Mouse (Mus musculus) liver, embryonic 14.5 days (tissue): ENCODE data around the gene BC005537. TPM values are rescaled to one million over a fixed set of nuclear protein-coding genes. Genes with fewer than 3 reads are reported as not detected.

Experiments used
- ATAC-seq: fragments of 200-750 bp; cut with Nextera tagmentation; 2 replicates; pipeline ENCODE4 v1.8.0; 2017; ENCODE audit warnings: moderate number of reproducible peaks, mild to moderate bottlenecking, moderate library complexity; ENCODE audit not compliant: insufficient read depth
- DNase-seq, 3 experiments: peaks; one replicate each; pipeline ENCODE4 v3.0.0-alpha.2; 2012 to 2013; ENCODE audit warnings: low read depth in 3 of 3, low spot score in 3 of 3
- H3K27ac ChIP-seq: fragments of 300-500 bp; sonication (generic); 2 replicates; pipeline ENCODE4 v1.5.1; 2014; ENCODE audit warnings: moderate library complexity, mild to moderate bottlenecking, control low read depth, inconsistent platforms
- H3K27me3 ChIP-seq: fragments of 300-500 bp; sonication (generic); 2 replicates; pipeline ENCODE4 v1.6.1; 2014; ENCODE audit warnings: mild to moderate bottlenecking, low read length, moderate library complexity; ENCODE audit not compliant: control insufficient read depth, insufficient read depth
- H3K36me3 ChIP-seq: fragments of 300-500 bp; sonication (generic); replicated peaks from 2 replicates; pipeline ENCODE4 v1.6.1; 2014; ENCODE audit warnings: low read depth; ENCODE audit not compliant: control insufficient read depth, insufficient read depth
- H3K4me1 ChIP-seq, 2 experiments: fragments of 200-500 bp in 1 of 2; fragments of 300-500 bp in 1 of 2; sonication (generic) in 1 of 2; replicated peaks; 2 replicates each; pipeline ENCODE4 v1.6.1; 2012 to 2014; ENCODE audit warnings: antibody characterized with exemption in 1 of 2, inconsistent platforms in 1 of 2, low read length in 1 of 2; ENCODE audit not compliant: control insufficient read depth in 2 of 2, insufficient read depth in 2 of 2
- H3K4me2 ChIP-seq: fragments of 300-500 bp; sonication (generic); 2 replicates; pipeline ENCODE4 v1.6.1; 2014; ENCODE audit warnings: low read depth, mild to moderate bottlenecking, control low read depth, moderate library complexity
- H3K4me3 ChIP-seq, 2 experiments: fragments of 200-500 bp in 1 of 2; fragments of 300-500 bp in 1 of 2; sonication (generic) in 1 of 2; 2 replicates each; pipeline ENCODE4 v1.5.1; 2012 to 2014; ENCODE audit warnings: low read depth in 2 of 2, low read length in 2 of 2, mild to moderate bottlenecking in 2 of 2, control low read depth in 1 of 2, inconsistent platforms in 1 of 2, moderate library complexity in 1 of 2; ENCODE audit not compliant: insufficient read depth in 1 of 2
- H3K9ac ChIP-seq: fragments of 300-500 bp; sonication (generic); replicated peaks from 2 replicates; pipeline ENCODE4 v1.6.1; 2014; ENCODE audit warnings: mild to moderate bottlenecking, control low read depth, moderate library complexity
- H3K9me3 ChIP-seq: fragments of 300-500 bp; sonication (generic); 2 replicates; pipeline ENCODE4 v1.6.1; 2016; ENCODE audit warnings: low read length, mixed read lengths; ENCODE audit not compliant: control insufficient read depth
- CTCF ChIP-seq: IDR thresholded peaks from 2 replicates; pipeline ENCODE4 v1.5.1; 2016; ENCODE audit warnings: antibody characterized with exemption, low read depth, control low read depth
- EP300 ChIP-seq: IDR thresholded peaks from 2 replicates; pipeline ENCODE4 v1.6.1; 2016; ENCODE audit warnings: antibody characterized with exemption, low read depth
- WGBS: fragments of 180-500 bp; shearing (Covaris S2); extraction: QIAGEN DNeasy Blood & Tissue Kit; methylation state at CpG from one replicate; pipeline ENCODE4 v1.1.7; 2014; ENCODE audit not compliant: insufficient replicate concordance; 5-methylcytosine and 5-hydroxymethylcytosine counted together
- polyA plus RNA-seq, 2 experiments: library from polyadenylated mRNA; depleted of rRNA in 1 of 2; stranded (reverse) in 1 of 2; unstranded in 1 of 2; fragments of >200 nt; fragmentation: Nextera tagmentation in 1 of 2; extraction: Ambion mirVana in 1 of 2; gene quantifications; 2 replicates each; pipeline versions ENCODE4 v1.2.1 to v1.2.3; 2012 to 2014

The BC005537 gene
- polyA plus RNA-seq, 2 experiments = 13.7 to 33.5 TPM

- peak; percentile 53; the same call in 1 of the 2 replicates for ATAC-seq
These were observed 25.2 kb upstream of the BC005537 start for GRCm38 (mm10) chr13:24776146-24776844.

GRCm38 (mm10) chr13:24778026-24778425 is 23.4 kb upstream of the BC005537 start:
- H3K4me1 ChIP-seq = no peaks in the 10 kb centered on the region
- no peak overlapping the region for H3K27ac ChIP-seq
- H3K27me3 ChIP-seq = no peaks in the 10 kb centered on the region
- no peaks in the 10 kb centered on the region for H3K9me3 ChIP-seq
- TF ChIP-seq EP300 (no peak), CTCF (no peak)
- no peaks in the 10 kb centered on the region for H3K36me3 ChIP-seq
- ATAC-seq (no peak), DNase-seq (no peak)
- no peak overlapping the region for H3K4me3 ChIP-seq
- no peak overlapping the region for H3K9ac ChIP-seq
- 47% methylated on average over 2 of the region's 2 CpGs for WGBS
- no peak overlapping the region for H3K4me2 ChIP-seq

More at GRCm38 (mm10) chr13:24776146-24776844, 25.2 kb upstream of the BC005537 start:
- Histone ChIP-seq H3K4me2 (no peak overlapping the region), H3K9ac (no peak overlapping the region), H3K4me1 (no peaks in the 10 kb centered on the region), H3K27me3 (no peaks in the 10 kb centered on the region), H3K9me3 (no peaks in the 10 kb centered on the region), H3K27ac (no peak overlapping the region), H3K4me3 (no peak overlapping the region), H3K36me3 (no peaks in the 10 kb centered on the region)
- DNase-seq = peak; percentile 50 to 67 (median 57)
- TF ChIP-seq EP300 = no peak
- peak; percentile 96 for TF ChIP-seq CTCF
- 39% methylated on average over 7 of the region's 7 CpGs for WGBS

- TF ChIP-seq EP300 (no peak), CTCF (no peak)
- no peaks in the 10 kb centered on the region for H3K9me3 ChIP-seq
- WGBS = 48% methylated on average over 8 of the region's 8 CpGs
- no peak overlapping the region for H3K27ac ChIP-seq
- H3K4me2 ChIP-seq = no peak overlapping the region
- ATAC-seq (no peak), DNase-seq (no peak)
- no peaks in the 10 kb centered on the region for H3K36me3 ChIP-seq
- no peaks in the 10 kb centered on the region for H3K27me3 ChIP-seq
- no peaks in the 10 kb centered on the region for H3K4me1 ChIP-seq
- no peak overlapping the region for H3K9ac ChIP-seq
- H3K4me3 ChIP-seq = no peak overlapping the region
These were observed 22.6 kb upstream of the BC005537 start for GRCm38 (mm10) chr13:24778706-24779380.

DNA sequence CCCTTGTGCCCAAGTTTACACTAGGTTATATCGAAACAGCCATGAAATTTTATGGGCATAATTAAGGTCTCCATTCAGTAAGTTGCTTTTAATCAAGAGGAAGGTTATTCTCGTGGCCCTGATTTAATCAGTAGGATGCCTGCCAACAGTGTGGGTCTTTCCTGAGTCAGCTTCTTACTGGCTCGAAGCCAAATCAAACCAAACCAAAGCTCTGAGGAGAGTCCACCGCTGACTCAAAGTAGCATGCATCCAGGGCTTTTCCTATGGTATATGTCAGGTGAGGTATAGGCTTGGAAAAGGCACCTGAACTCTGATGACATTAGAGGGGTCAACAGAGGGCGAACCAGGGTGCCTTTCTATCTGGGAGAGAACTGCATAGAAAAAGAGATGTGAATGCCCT is 19.5 kb upstream of the BC005537 start:
- Histone ChIP-seq H3K9ac (no peak overlapping the region), H3K4me2 (no peak overlapping the region), H3K9me3 (no peaks in the 10 kb centered on the region), H3K4me1 (no peaks in the 10 kb centered on the region), H3K4me3 (no peak overlapping the region), H3K27me3 (no peaks in the 10 kb centered on the region), H3K27ac (no peak overlapping the region), H3K36me3 (no peaks in the 10 kb centered on the region)
- TF ChIP-seq EP300 (no peak), CTCF (no peak)
- 54% methylated on average over 5 of the region's 5 CpGs for WGBS
- ATAC-seq (no peak), DNase-seq (no peak)

- ATAC-seq = no peak
- DNase-seq = no peak
- Histone ChIP-seq H3K9me3 (no peaks in the 10 kb centered on the region), H3K9ac (no peak overlapping the region), H3K36me3 (no peaks in the 10 kb centered on the region), H3K4me3 (no peak overlapping the region), H3K27ac (no peak overlapping the region), H3K27me3 (no peaks in the 10 kb centered on the region), H3K4me2 (no peak overlapping the region), H3K4me1 (no peaks in the 10 kb centered on the region)
- 47% methylated on average over 11 of the region's 11 CpGs for WGBS
- TF ChIP-seq CTCF (no peak), EP300 (no peak)
These were observed 15.4 kb upstream of the BC005537 start for GRCm38 (mm10) chr13:24786014-24786490.
